Mouse (Mus musculus) liver, embryonic 14.5 days (tissue): ENCODE measurements around the gene Prkar1a. TPM values are rescaled to one million over a fixed set of nuclear protein-coding genes. Genes with fewer than 3 reads are reported as not detected.

ENCODE experiments used
- ATAC-seq: fragments of 200-750 bp; cut with Nextera tagmentation; 2 replicates; pipeline ENCODE4 v1.8.0; 2017; ENCODE audit warnings: moderate number of reproducible peaks, mild to moderate bottlenecking, moderate library complexity; ENCODE audit not compliant: insufficient read depth
- DNase-seq, 3 experiments: peaks; one replicate each; pipeline ENCODE4 v3.0.0-alpha.2; 2012 to 2013; ENCODE audit warnings: low read depth in 3 of 3, low spot score in 3 of 3
- H3K27ac ChIP-seq: fragments of 300-500 bp; sonication (generic); 2 replicates; pipeline ENCODE4 v1.5.1; 2014; ENCODE audit warnings: moderate library complexity, mild to moderate bottlenecking, control low read depth, inconsistent platforms
- H3K27me3 ChIP-seq: fragments of 300-500 bp; sonication (generic); 2 replicates; pipeline ENCODE4 v1.6.1; 2014; ENCODE audit warnings: mild to moderate bottlenecking, low read length, moderate library complexity; ENCODE audit not compliant: control insufficient read depth, insufficient read depth
- H3K36me3 ChIP-seq: fragments of 300-500 bp; sonication (generic); replicated peaks from 2 replicates; pipeline ENCODE4 v1.6.1; 2014; ENCODE audit warnings: low read depth; ENCODE audit not compliant: control insufficient read depth, insufficient read depth
- H3K4me1 ChIP-seq, 2 experiments: fragments of 200-500 bp in 1 of 2; fragments of 300-500 bp in 1 of 2; sonication (generic) in 1 of 2; replicated peaks; 2 replicates each; pipeline ENCODE4 v1.6.1; 2012 to 2014; ENCODE audit warnings: antibody characterized with exemption in 1 of 2, inconsistent platforms in 1 of 2, low read length in 1 of 2; ENCODE audit not compliant: control insufficient read depth in 2 of 2, insufficient read depth in 2 of 2
- H3K4me2 ChIP-seq: fragments of 300-500 bp; sonication (generic); 2 replicates; pipeline ENCODE4 v1.6.1; 2014; ENCODE audit warnings: low read depth, mild to moderate bottlenecking, control low read depth, moderate library complexity
- H3K4me3 ChIP-seq, 2 experiments: fragments of 200-500 bp in 1 of 2; fragments of 300-500 bp in 1 of 2; sonication (generic) in 1 of 2; 2 replicates each; pipeline ENCODE4 v1.5.1; 2012 to 2014; ENCODE audit warnings: low read depth in 2 of 2, low read length in 2 of 2, mild to moderate bottlenecking in 2 of 2, control low read depth in 1 of 2, inconsistent platforms in 1 of 2, moderate library complexity in 1 of 2; ENCODE audit not compliant: insufficient read depth in 1 of 2
- H3K9ac ChIP-seq: fragments of 300-500 bp; sonication (generic); replicated peaks from 2 replicates; pipeline ENCODE4 v1.6.1; 2014; ENCODE audit warnings: mild to moderate bottlenecking, control low read depth, moderate library complexity
- H3K9me3 ChIP-seq: fragments of 300-500 bp; sonication (generic); 2 replicates; pipeline ENCODE4 v1.6.1; 2016; ENCODE audit warnings: low read length, mixed read lengths; ENCODE audit not compliant: control insufficient read depth
- EP300 ChIP-seq: IDR thresholded peaks from 2 replicates; pipeline ENCODE4 v1.6.1; 2016; ENCODE audit warnings: antibody characterized with exemption, low read depth
- WGBS: fragments of 180-500 bp; shearing (Covaris S2); extraction: QIAGEN DNeasy Blood & Tissue Kit; methylation state at CpG from one replicate; pipeline ENCODE4 v1.1.7; 2014; ENCODE audit not compliant: insufficient replicate concordance; 5-methylcytosine and 5-hydroxymethylcytosine counted together
- polyA plus RNA-seq, 2 experiments: library from polyadenylated mRNA; depleted of rRNA in 1 of 2; stranded (reverse) in 1 of 2; unstranded in 1 of 2; fragments of >200 nt; fragmentation: Nextera tagmentation in 1 of 2; extraction: Ambion mirVana in 1 of 2; gene quantifications; 2 replicates each; pipeline versions ENCODE4 v1.2.1 to v1.2.3; 2012 to 2014

The Prkar1a gene
- polyA plus RNA-seq, 2 experiments, result 43.9 to 115 TPM

DNA sequence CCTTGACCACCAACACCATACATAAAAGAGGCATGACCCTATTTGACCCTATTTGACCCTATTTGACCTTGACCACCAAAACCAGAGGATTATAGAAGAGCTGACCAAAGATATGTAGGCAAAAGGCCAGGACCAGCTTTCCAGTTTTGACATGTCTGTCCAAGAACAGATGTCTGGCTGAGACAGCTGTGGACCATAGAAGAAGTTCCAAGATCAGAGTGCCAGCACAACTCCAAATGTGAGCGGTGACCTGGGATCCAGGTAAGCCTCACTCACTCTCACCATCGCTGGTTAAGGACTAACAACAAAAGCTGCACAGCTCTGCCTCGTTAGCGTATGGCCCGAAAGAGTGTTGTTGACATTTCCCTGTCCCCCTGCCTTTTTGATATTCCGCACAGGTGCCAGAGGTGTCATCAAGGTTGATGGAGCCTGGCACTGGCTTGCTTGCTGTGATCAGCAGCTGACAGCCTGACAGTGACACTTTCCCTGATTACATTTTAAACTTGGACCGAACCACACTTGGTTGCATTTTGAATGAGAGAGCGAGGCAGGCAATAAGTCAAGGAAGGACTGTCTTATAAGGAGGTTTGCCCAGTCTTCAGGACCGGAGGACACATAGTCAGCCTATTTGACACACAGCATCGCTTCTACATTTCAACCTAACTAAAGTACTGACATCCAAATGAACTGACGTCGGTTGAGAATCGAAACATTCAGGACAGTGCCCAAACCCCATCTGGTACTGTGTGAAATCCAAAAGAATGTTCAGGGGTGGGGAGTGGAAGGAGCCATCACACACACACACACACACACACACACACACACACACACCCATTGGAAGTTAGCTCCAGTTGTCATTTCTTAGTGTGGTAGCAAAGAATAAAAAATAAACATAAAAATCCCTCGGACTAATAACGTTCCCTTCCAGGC is 69.0 kb downstream of the Prkar1a start:
- H3K27me3 ChIP-seq, result peaks cover 8% of the 10 kb centered on the region; the same call in 1 of the 2 replicates
- 68% methylated on average over 15 of the region's 15 CpGs for WGBS
- DNase-seq (no peak), ATAC-seq (no peak)
- H3K4me3 ChIP-seq, result no peak overlapping the region
- TF ChIP-seq EP300, result no peak
- peaks cover 0 to 11% of the 10 kb centered on the region in 2 experiments; a peak in 1 of 4 replicates for H3K4me1 ChIP-seq
- no peaks in the 10 kb centered on the region for H3K9me3 ChIP-seq
- H3K4me2 ChIP-seq, result no peak overlapping the region
- no peak overlapping the region for H3K27ac ChIP-seq
- H3K9ac ChIP-seq, result no peak overlapping the region
- no peaks in the 10 kb centered on the region for H3K36me3 ChIP-seq

Other genes with a start within 250 kb of the Prkar1a start
- gene 9930022D16Rik, start 235.5 kb upstream of the Prkar1a start, polyA plus RNA-seq (2012; rRNA removed), result not detected in 2 replicates
- not detected in 2 replicates for gene 9930022D16Rik, start 235.5 kb upstream of the Prkar1a start, polyA plus RNA-seq (2014; fragmentation: Nextera tagmentation; extraction: Ambion mirVana)
- 10.0 and 13.1 TPM in 2 replicates for gene Amz2, start 223.5 kb upstream of the Prkar1a start, polyA plus RNA-seq (2012; rRNA removed)
- gene Amz2, start 223.5 kb upstream of the Prkar1a start, polyA plus RNA-seq (2014; fragmentation: Nextera tagmentation; extraction: Ambion mirVana), result 12.2 and 12.6 TPM in 2 replicates
- gene Arsg, start 176.0 kb upstream of the Prkar1a start, polyA plus RNA-seq (2012; rRNA removed), result 2.1 and 2.3 TPM in 2 replicates
- gene Arsg, start 176.0 kb upstream of the Prkar1a start, polyA plus RNA-seq (2014; fragmentation: Nextera tagmentation; extraction: Ambion mirVana), result 3.4 and 3.8 TPM in 2 replicates
- gene Slc16a6, start 175.8 kb upstream of the Prkar1a start, polyA plus RNA-seq (2012; rRNA removed), result 5.8 and 8.0 TPM in 2 replicates
- 39.0 and 39.5 TPM in 2 replicates for gene Slc16a6, start 175.8 kb upstream of the Prkar1a start, polyA plus RNA-seq (2014; fragmentation: Nextera tagmentation; extraction: Ambion mirVana)
- 8.3 and 11.9 TPM in 2 replicates for gene Wipi1, start 37.4 kb upstream of the Prkar1a start, polyA plus RNA-seq (2012; rRNA removed)
- gene Wipi1, start 37.4 kb upstream of the Prkar1a start, polyA plus RNA-seq (2014; fragmentation: Nextera tagmentation; extraction: Ambion mirVana), result 9.0 and 13.4 TPM in 2 replicates
- gene Fam20a, start 72.9 kb downstream of the Prkar1a start, polyA plus RNA-seq (2012; rRNA removed), result 3.0 and 3.4 TPM in 2 replicates
- gene Fam20a, start 72.9 kb downstream of the Prkar1a start, polyA plus RNA-seq (2014; fragmentation: Nextera tagmentation; extraction: Ambion mirVana), result 3.8 and 4.1 TPM in 2 replicates
- 0.04 and 0.05 TPM in 2 replicates for gene 1700012B07Rik, start 178.6 kb downstream of the Prkar1a start, polyA plus RNA-seq (2012; rRNA removed)
- gene 1700012B07Rik, start 178.6 kb downstream of the Prkar1a start, polyA plus RNA-seq (2014; fragmentation: Nextera tagmentation; extraction: Ambion mirVana), result not detected in 2 replicates